Mouse (Mus musculus) bone marrow, adult 2 months (tissue): ENCODE measurements around the gene Btg1.

Experiments used
- CTCF ChIP-seq: fragments of 200-500 bp; IDR thresholded peaks from 2 replicates; pipeline ENCODE4 v1.5.1; 2011; ENCODE audit warnings: low read length, control low read depth; ENCODE audit not compliant: control insufficient read depth, insufficient read depth
- POLR2A ChIP-seq: fragments of 200-500 bp; IDR thresholded peaks from 2 replicates; pipeline ENCODE4 v1.6.1; 2011; ENCODE audit warnings: low read depth, mild to moderate bottlenecking, control low read depth, low read length, borderline replicate concordance; ENCODE audit not compliant: control insufficient read depth

DNA sequence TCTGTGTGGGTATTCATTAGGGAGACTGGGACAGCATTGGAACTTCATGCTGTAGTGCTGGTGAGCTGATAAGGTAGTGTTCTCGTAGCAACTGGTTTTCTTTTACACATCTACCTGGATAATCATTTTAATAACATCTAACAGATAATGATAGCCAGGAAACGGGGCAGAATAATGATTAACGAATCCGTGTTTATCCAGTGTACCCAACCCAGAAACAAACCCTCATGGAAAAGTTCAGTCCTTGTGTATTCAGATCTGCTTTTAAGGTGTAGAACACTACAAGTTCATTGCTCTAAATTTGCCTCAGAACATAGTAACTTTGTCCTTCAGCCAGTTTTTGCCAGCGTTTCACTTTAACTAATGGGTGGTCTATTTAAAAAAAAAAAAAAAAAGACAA is 37.3 kb downstream of the Btg1 start:
- TF ChIP-seq CTCF (no peak), POLR2A (no peak)
